8 mouse cellular contexts compared by ENCODE assay signal in the genomic region with DNA sequence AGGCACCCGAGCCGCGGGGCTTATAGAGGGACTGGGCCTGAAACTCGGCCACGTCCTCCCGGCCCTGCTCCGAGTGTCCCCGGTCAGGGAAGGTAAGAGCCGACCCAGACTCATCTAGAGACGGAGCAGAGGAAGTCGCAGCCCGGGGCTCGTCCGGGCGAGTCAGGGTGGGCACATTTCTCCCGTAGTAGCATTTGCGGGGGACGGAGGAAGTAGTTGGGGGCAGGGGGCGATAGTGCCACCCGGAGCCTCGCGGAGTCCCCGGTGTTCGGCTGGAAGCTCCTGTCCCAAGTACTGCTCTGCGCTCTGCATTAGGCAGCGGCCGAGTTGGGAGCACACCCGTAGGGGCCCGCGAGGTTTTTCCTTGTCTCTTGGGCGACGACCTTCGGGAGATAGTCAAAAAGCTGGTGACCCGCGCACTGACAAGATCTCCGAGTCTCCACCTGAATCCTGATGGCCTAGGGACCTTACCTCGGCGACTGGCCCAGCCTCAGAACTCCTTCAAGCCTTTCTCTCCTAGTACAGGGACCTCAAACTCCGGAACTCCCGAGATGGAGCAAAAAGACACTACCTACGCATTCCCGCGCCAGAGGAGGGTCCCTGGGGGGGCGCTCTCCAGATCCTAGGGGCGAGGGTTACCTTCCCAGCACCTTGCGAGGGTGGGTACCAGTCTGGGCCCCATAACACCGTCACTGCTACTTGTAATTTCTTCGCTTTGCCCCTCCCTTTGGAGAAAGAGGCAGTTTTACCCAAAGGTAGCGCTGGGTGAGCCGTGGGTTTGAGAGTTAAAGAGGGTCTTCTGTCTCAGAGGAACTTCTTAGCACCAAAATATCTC. TPM values are rescaled to one million over a fixed set of nuclear protein-coding genes. Genes with fewer than 3 reads are reported as not detected.
DNase-seq lines count a peak whose midpoint lies in the region; ATAC-seq and TF ChIP-seq lines count a peak whose summit lies in the region.

No protein-coding gene starts in this region.

- H3K9ac ChIP-seq in hindbrain, embryonic 16.5 days (ENCODE audit: low read depth, low read length) = no peak overlapping the region
- H3K9ac ChIP-seq in neural tube, embryonic 12.5 days = no peak overlapping the region

- 4% methylated on average over 50 of the region's 50 CpGs for WGBS in lung, adult 2 months
- under 1% methylated on average over 50 of the region's 50 CpGs for WGBS in embryonic facial prominence, embryonic 10.5 days
- under 1% methylated on average over 47 of the region's 50 CpGs for WGBS in hindbrain, embryonic 16.5 days
- WGBS in neural tube, embryonic 12.5 days = under 1% methylated on average over 50 of the region's 50 CpGs
- WGBS in thymus, adult 2 months = 4% methylated on average over 50 of the region's 50 CpGs

- H3K4me2 ChIP-seq in hindbrain, embryonic 16.5 days (ENCODE audit: low read length) = peak overlapping the region; percentile 39
- peak overlapping the region; percentile 28; the same call in 1 of the 2 replicates for H3K4me2 ChIP-seq in neural tube, embryonic 12.5 days (replicated peaks)

- DNase-seq in lung, adult 2 months = peak; percentile 17
- no peak for DNase-seq in lung, adult 18-20 months
- peak; percentile 69 for DNase-seq in embryonic facial prominence, embryonic 10.5 days (ENCODE audit: low spot score)
- no peak for DNase-seq in thymus, adult 2 months
- DNase-seq in thymus, postnatal 36 days = no peak
- DNase-seq in kidney, adult 9 months = no peak

- peaks cover 91% of the 10 kb centered on the region for H3K27me3 ChIP-seq in embryonic facial prominence, embryonic 10.5 days (replicated peaks; ENCODE audit: low read depth, poor library complexity, severe bottlenecking)
- peaks cover 68% of the 10 kb centered on the region for H3K27me3 ChIP-seq in hindbrain, embryonic 16.5 days (replicated peaks; ENCODE audit: control insufficient read depth, insufficient read depth, low read length)
- H3K27me3 ChIP-seq in neural tube, embryonic 12.5 days (replicated peaks) = peaks cover 85% of the 10 kb centered on the region
- H3K27me3 ChIP-seq in thymus, adult 2 months (ENCODE audit: control insufficient read depth, insufficient read depth, low read length) = peaks cover 18% of the 10 kb centered on the region; the same call in 1 of the 2 replicates

- no peaks in the 10 kb centered on the region for H3K9me3 ChIP-seq in embryonic facial prominence, embryonic 10.5 days
- H3K9me3 ChIP-seq in hindbrain, embryonic 16.5 days (ENCODE audit: control insufficient read depth, low read length) = no peaks in the 10 kb centered on the region
- no peaks in the 10 kb centered on the region for H3K9me3 ChIP-seq in neural tube, embryonic 12.5 days

- TF ChIP-seq POLR2A in lung, adult 2 months (IDR thresholded peaks at IDR 0.05; ENCODE audit: borderline replicate concordance, extremely low read depth, low read depth, low read length) = no peak
- no peak for TF ChIP-seq POLR2A in thymus, adult 2 months (IDR thresholded peaks at IDR 0.05; ENCODE audit: control insufficient read depth, extremely low read depth, insufficient read depth, low read length, poor library complexity)

- H3K4me1 ChIP-seq in lung, adult 2 months (ENCODE audit: control insufficient read depth, insufficient read depth, low read length) = 0 out of 2 replicates have a peak, but pooled peaks cover 2% of the 10 kb centered on the region
- H3K4me1 ChIP-seq in embryonic facial prominence, embryonic 10.5 days = peaks cover 18% of the 10 kb centered on the region; the same call in 1 of the 2 replicates
- H3K4me1 ChIP-seq in hindbrain, embryonic 16.5 days (ENCODE audit: control insufficient read depth, insufficient read depth, low read depth, low read length) = peaks cover 4% of the 10 kb centered on the region
- H3K4me1 ChIP-seq in neural tube, embryonic 12.5 days = no peaks in the 10 kb centered on the region
- no peaks in the 10 kb centered on the region for H3K4me1 ChIP-seq in thymus, adult 2 months (replicated peaks; ENCODE audit: control insufficient read depth, insufficient read depth, low read length)

- no peak for TF ChIP-seq CTCF in lung, adult 2 months (IDR thresholded peaks at IDR 0.05; ENCODE audit: insufficient read depth, low read length)
- TF ChIP-seq CTCF in thymus, adult 2 months (IDR thresholded peaks at IDR 0.05; ENCODE audit: borderline replicate concordance, control insufficient read depth, extremely low read depth, insufficient read depth, low read length, poor library complexity) = no peak

- H3K27ac ChIP-seq in embryonic facial prominence, embryonic 10.5 days (replicated peaks) = peak overlapping the region; percentile 68
- H3K27ac ChIP-seq in hindbrain, embryonic 16.5 days (ENCODE audit: low read depth, low read length) = no peak overlapping the region
- H3K27ac ChIP-seq in neural tube, embryonic 12.5 days = no peak overlapping the region
- H3K27ac ChIP-seq in thymus, adult 2 months (ENCODE audit: control insufficient read depth, insufficient read depth, low read length) = no peak overlapping the region

- H3K36me3 ChIP-seq in embryonic facial prominence, embryonic 10.5 days (replicated peaks) = no peaks in the 10 kb centered on the region
- no peaks in the 10 kb centered on the region for H3K36me3 ChIP-seq in hindbrain, embryonic 16.5 days (ENCODE audit: control insufficient read depth, insufficient read depth, low read length)
- no peaks in the 10 kb centered on the region for H3K36me3 ChIP-seq in neural tube, embryonic 12.5 days
- H3K36me3 ChIP-seq in thymus, adult 2 months (ENCODE audit: control insufficient read depth, insufficient read depth, low read length) = no peaks in the 10 kb centered on the region

- H3K4me3 ChIP-seq in lung, adult 2 months (replicated peaks; ENCODE audit: extremely low read depth, low read depth, low read length) = no peak overlapping the region
- peak overlapping the region; percentile 51 for H3K4me3 ChIP-seq in embryonic facial prominence, embryonic 10.5 days
- peak overlapping the region; percentile 16; the same call in 1 of the 2 replicates for H3K4me3 ChIP-seq in hindbrain, embryonic 16.5 days (ENCODE audit: low read length)
- 0 out of 2 replicates have a peak overlapping the region, but pooled peaks have one; percentile 11 for H3K4me3 ChIP-seq in neural tube, embryonic 12.5 days
- no peak overlapping the region for H3K4me3 ChIP-seq in thymus, adult 2 months (ENCODE audit: control insufficient read depth, insufficient read depth, low read length)

- no peak for ATAC-seq in hindbrain, embryonic 16.5 days
- no peak for ATAC-seq in neural tube, embryonic 12.5 days (ENCODE audit: low FRiP score, low read depth)

RNA-seq across cellular contexts. Expression of a gene that starts 24.3 kb away (rescaled TPM):
- polyA plus RNA-seq in lung, adult 2 months (2012; rRNA removed) = not detected in 2 replicates
- polyA plus RNA-seq in embryonic facial prominence, embryonic 10.5 days (2016; fragmentation: Nextera tagmentation; extraction: Ambion mirVana) = 1.2 and 1.7 TPM in 2 replicates
- 0.31 TPM in 1 of 2 replicates, not detected in the other for polyA plus RNA-seq in hindbrain, embryonic 16.5 days (2015; fragmentation: Nextera tagmentation; extraction: Ambion mirVana)
- 0.19 TPM in 1 of 2 replicates, not detected in the other for polyA plus RNA-seq in neural tube, embryonic 12.5 days (2016; fragmentation: Nextera tagmentation; extraction: Ambion mirVana)
- polyA plus RNA-seq in thymus, adult 2 months (2012; rRNA removed) = not detected in 2 replicates

RNA-seq across cellular contexts. Expression of a gene that starts 24.8 kb away (rescaled TPM):
- polyA plus RNA-seq in lung, adult 2 months (2012; rRNA removed) = not detected in 2 replicates
- polyA plus RNA-seq in embryonic facial prominence, embryonic 10.5 days (2016; fragmentation: Nextera tagmentation; extraction: Ambion mirVana) = 0.04 TPM in 1 of 2 replicates, not detected in the other
- 0.05 and 0.11 TPM in 2 replicates for polyA plus RNA-seq in hindbrain, embryonic 16.5 days (2015; fragmentation: Nextera tagmentation; extraction: Ambion mirVana)
- not detected in 2 replicates for polyA plus RNA-seq in neural tube, embryonic 12.5 days (2016; fragmentation: Nextera tagmentation; extraction: Ambion mirVana)
- polyA plus RNA-seq in thymus, adult 2 months (2012; rRNA removed) = not detected in 2 replicates

Comparison
In these comparisons a context has a peak if more than half of its experiments do, and no peak if none do; other contexts are left out.
1. DNase-seq: peak in lung, adult 2 months (single experiment) and embryonic facial prominence, embryonic 10.5 days (single experiment); none in lung, adult 18-20 months (0 of 2), thymus, adult 2 months (single experiment), thymus, postnatal 36 days (0 of 2) and kidney, adult 9 months (single experiment).
2. H3K4me3 ChIP-seq: peak in embryonic facial prominence, embryonic 10.5 days (single experiment), hindbrain, embryonic 16.5 days (single experiment) and neural tube, embryonic 12.5 days (single experiment); none in lung, adult 2 months (single experiment) and thymus, adult 2 months (single experiment).